Mouse (Mus musculus): ENCODE measurements at regions not wholly inside any gene's neighbourhood (a gene's known extent, or its start where the extent isn't known, plus 50 kb on each side); places are given as distances from the start of the nearest gene placed in this dataset.

DNA sequence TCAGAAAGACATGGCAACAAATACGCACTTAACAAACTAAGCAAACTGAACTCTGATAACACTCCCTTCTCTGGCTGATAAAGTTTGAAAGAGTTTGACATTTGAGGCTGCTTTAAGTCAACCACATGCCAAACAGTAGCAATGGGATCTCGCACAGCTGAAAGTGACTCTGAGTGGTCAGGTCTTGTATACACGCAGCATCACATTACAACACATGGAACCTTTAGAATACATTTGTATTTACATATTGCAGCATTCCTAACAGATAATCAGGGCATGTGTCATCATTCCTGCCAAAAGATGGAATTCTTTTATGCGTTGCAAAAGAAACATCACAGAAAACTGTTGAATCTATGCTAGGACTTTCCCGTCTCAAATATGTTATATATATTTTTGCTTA is 251.5 kb downstream of the Hdgfl1 start:
- no peak for ATAC-seq (ENCODE audit: insufficient read depth, low FRiP score, low read depth)

DNA sequence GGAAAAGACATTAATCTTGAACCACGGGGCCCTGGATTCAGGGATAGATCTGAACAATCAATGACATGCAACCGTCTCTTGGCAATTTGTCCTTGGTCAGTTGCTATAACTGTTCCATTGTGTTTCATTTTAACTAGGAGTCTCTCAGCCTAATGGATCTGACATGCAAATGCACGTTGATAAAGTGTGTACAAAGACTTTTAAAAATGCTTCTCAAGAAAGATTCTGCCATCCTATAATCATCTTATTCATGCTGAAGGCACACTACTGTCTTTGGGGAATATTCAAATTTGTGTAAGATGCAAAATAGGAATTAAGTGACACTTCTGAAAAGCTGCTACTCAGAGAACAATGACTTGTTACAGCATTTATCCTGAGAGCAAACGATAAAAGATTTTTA is 252.3 kb downstream of the Hdgfl1 start:
- 69% methylated on average over 4 of the region's 4 CpGs for WGBS
- no peaks in the 10 kb centered on the region for H3K36me3 ChIP-seq
- H3K4me3 ChIP-seq (replicated peaks): no peak overlapping the region
- H3K27me3 ChIP-seq (replicated peaks): no peaks in the 10 kb centered on the region
- H3K9ac ChIP-seq: no peak overlapping the region
- no peak overlapping the region for H3K27ac ChIP-seq
- ATAC-seq (ENCODE audit: insufficient read depth, low FRiP score, low read depth): no peak
- no peaks in the 10 kb centered on the region for H3K9me3 ChIP-seq
- H3K4me2 ChIP-seq: no peak overlapping the region
- no peaks in the 10 kb centered on the region for H3K4me1 ChIP-seq

More for the DNA sequence above, 251.5 kb downstream of the Hdgfl1 start:
- no peaks in the 10 kb centered on the region for H3K27me3 ChIP-seq (replicated peaks)
- no peaks in the 10 kb centered on the region for H3K9me3 ChIP-seq
- no peak overlapping the region for H3K9ac ChIP-seq
- no peak overlapping the region for H3K4me2 ChIP-seq
- no peaks in the 10 kb centered on the region for H3K4me1 ChIP-seq
- no peaks in the 10 kb centered on the region for H3K36me3 ChIP-seq
- WGBS: 47% methylated on average over 5 of the region's 5 CpGs
- H3K27ac ChIP-seq: no peak overlapping the region
- no peak overlapping the region for H3K4me3 ChIP-seq (replicated peaks)

DNA sequence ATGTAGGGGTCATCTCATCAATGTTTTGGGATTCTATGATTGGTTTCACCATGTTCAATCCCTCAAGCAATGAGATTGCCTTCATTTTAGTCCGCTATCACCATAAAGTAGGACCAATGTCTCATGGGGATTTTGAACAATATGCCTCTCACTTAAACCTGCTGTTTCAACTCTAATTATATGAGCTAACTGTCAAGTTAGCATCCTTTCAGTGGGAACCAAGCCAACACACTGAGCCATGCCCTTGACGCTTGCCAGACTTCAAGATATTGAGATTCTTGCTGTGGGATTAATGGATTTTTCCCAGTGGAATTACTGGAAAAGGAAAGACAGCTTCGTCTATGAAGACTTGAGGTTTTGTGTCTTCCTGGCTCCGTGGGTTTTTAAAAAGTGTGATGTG is 259.5 kb downstream of the Hdgfl1 start:
- Histone ChIP-seq H3K4me1 (no peaks in the 10 kb centered on the region), H3K4me2 (no peak overlapping the region), H3K9me3 (no peaks in the 10 kb centered on the region), H3K27me3 (replicated peaks) (no peaks in the 10 kb centered on the region), H3K4me3 (replicated peaks) (no peak overlapping the region), H3K27ac (no peak overlapping the region), H3K36me3 (no peaks in the 10 kb centered on the region), H3K9ac (no peak overlapping the region)
- ATAC-seq (ENCODE audit: insufficient read depth, low FRiP score, low read depth): no peak
- 63% methylated on average over 4 of the region's 4 CpGs for WGBS

DNA sequence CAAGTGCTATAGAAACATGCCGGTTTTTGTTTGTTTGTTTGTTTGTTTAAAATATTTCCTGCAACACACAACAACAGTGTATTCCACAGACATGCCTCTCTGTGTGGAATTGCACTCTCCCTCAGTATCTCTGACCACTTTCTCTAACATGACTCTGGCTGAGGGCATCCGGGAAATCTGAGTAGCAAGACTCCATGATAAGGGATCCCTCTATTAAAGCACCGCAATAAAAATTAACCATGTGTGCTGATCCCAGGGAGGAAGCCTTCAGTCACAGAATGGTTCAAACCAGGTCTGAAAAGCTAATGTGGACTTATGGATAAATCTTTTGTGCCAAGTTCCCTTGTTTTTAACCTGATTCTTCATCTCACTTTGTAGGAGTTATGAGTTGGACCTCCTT is 260.1 kb downstream of the Hdgfl1 start:
- WGBS: 80% methylated on average over 3 of the region's 3 CpGs
- H3K4me1 ChIP-seq: no peaks in the 10 kb centered on the region
- H3K9me3 ChIP-seq: no peaks in the 10 kb centered on the region
- no peak overlapping the region for H3K27ac ChIP-seq
- H3K4me2 ChIP-seq: no peak overlapping the region
- no peak overlapping the region for H3K9ac ChIP-seq
- no peaks in the 10 kb centered on the region for H3K27me3 ChIP-seq (replicated peaks)
- no peaks in the 10 kb centered on the region for H3K36me3 ChIP-seq
- no peak for ATAC-seq (ENCODE audit: insufficient read depth, low FRiP score, low read depth)
- no peak overlapping the region for H3K4me3 ChIP-seq (replicated peaks)

DNA sequence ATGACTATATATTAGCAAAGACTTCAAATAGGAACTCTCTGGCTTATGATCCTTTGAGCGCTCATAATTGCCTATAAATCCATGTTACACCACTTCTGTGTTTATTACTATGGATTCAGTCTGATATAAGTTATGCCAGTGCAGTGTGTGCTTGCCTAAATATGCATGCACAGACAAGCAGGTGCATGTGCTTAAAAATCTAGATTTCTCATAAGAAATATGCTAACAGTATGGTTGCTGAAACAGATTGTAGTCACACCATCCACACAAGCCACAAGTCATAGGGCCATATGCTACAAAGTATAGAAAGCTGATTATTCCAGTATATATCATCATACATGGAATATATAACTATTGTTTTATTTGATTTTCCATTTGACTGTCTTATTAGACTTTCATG is 266.2 kb downstream of the Hdgfl1 start:
- Histone ChIP-seq H3K9me3 (no peaks in the 10 kb centered on the region), H3K36me3 (no peaks in the 10 kb centered on the region), H3K27ac (no peak overlapping the region), H3K27me3 (replicated peaks) (no peaks in the 10 kb centered on the region), H3K4me1 (no peaks in the 10 kb centered on the region), H3K4me2 (no peak overlapping the region), H3K4me3 (replicated peaks) (no peak overlapping the region), H3K9ac (no peak overlapping the region)
- WGBS: 96% methylated on average over 1 of the region's 1 CpGs
- ATAC-seq (ENCODE audit: insufficient read depth, low FRiP score, low read depth): no peak

DNA sequence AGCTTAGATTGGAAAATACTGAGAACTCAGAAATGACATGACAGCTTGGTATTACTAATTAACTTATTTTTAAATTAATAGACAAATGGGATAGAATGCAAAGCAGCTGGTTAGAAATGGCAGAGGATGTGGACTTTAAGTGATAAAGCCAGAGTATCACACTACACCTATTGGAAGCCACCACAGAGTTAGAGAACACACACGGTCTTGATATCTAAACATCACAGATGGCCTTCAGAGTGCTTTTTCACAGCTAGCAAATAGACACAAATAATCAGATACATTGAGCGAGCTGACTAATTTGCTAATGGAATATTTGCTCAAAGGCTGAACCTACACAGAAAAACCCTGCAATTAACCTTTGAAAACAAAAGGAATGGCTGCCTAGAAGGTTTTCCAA is 272.9 kb downstream of the Hdgfl1 start:
- Histone ChIP-seq H3K36me3 (no peaks in the 10 kb centered on the region), H3K9me3 (no peaks in the 10 kb centered on the region), H3K4me1 (no peaks in the 10 kb centered on the region), H3K4me2 (no peak overlapping the region), H3K4me3 (replicated peaks) (no peak overlapping the region), H3K9ac (no peak overlapping the region), H3K27ac (no peak overlapping the region), H3K27me3 (replicated peaks) (no peaks in the 10 kb centered on the region)
- ATAC-seq (ENCODE audit: insufficient read depth, low FRiP score, low read depth): no peak
- WGBS: 61% methylated on average over 2 of the region's 2 CpGs

DNA sequence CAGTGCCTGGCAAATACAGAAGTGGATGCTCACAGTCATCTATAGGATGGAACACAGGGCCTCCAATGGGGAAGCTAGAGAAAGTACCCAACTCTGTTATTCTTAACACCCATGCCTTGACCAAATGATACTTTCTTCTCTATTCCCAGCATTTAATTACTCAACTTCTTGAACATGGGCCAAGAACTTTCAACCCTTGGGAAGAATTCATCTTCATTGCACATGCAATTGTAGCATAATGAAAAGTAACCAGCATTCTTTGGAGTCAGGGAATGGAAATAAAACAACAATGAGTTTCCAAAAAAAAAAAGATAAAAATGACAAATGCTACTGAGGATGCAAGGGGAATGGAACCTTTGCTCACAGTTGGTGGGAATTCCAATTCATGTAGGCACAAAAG is 274.1 kb downstream of the Hdgfl1 start:
- no peak overlapping the region for H3K27ac ChIP-seq
- H3K36me3 ChIP-seq: no peaks in the 10 kb centered on the region
- H3K4me2 ChIP-seq: no peak overlapping the region
- ATAC-seq (ENCODE audit: insufficient read depth, low FRiP score, low read depth): no peak
- H3K4me1 ChIP-seq: no peaks in the 10 kb centered on the region
- no peaks in the 10 kb centered on the region for H3K27me3 ChIP-seq (replicated peaks)
- H3K9me3 ChIP-seq: no peaks in the 10 kb centered on the region
- no peak overlapping the region for H3K4me3 ChIP-seq (replicated peaks)
- no peak overlapping the region for H3K9ac ChIP-seq

DNA sequence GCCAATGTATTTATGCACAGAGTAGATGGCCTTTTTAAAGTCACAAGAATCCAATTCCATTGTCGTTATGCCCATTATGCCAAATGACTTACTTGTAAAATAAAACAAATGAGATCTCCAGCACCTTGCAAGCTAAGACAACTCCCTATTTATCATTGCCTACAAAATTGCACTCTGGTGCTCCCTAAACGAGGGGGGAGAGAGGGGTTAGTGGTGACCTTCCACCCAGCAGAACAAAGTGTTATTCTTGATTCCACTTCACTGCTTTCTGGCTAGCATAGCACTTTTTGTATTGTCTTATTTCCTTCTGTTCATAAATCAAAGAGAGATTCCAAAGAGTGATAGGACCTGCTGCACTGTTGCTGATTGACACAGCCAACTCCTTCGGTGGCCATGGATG is 300.6 kb downstream of the Hdgfl1 start:
- H3K4me3 ChIP-seq (replicated peaks): no peak overlapping the region
- H3K4me1 ChIP-seq: no peaks in the 10 kb centered on the region
- no peaks in the 10 kb centered on the region for H3K9me3 ChIP-seq
- no peak for ATAC-seq (ENCODE audit: insufficient read depth, low FRiP score, low read depth)
- H3K9ac ChIP-seq: no peak overlapping the region
- H3K27me3 ChIP-seq (replicated peaks): no peaks in the 10 kb centered on the region
- no peak overlapping the region for H3K4me2 ChIP-seq
- no peak overlapping the region for H3K27ac ChIP-seq
- H3K36me3 ChIP-seq: no peaks in the 10 kb centered on the region
- WGBS: 39% methylated on average over 3 of the region's 3 CpGs

DNA sequence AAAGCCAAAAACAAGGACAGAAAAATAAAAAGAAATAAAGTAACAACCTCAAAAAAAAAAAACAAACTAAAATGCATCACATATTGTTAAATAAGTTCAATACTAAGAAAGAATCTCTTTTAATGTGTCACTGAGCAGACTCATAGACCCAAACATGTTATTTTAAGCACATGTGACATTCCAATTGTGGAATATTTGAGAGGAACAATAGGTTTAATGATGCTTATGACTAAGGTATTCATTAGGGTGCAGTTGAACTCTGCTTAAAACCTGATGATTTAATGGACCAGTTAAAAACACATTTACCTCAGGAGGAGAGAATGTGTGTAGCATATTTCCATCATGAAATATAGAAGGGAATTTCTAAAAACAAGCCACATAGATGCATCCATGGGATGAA is 302.4 kb downstream of the Hdgfl1 start:
- Histone ChIP-seq H3K9ac (no peak overlapping the region), H3K27ac (no peak overlapping the region), H3K4me3 (replicated peaks) (no peak overlapping the region), H3K27me3 (replicated peaks) (no peaks in the 10 kb centered on the region), H3K9me3 (no peaks in the 10 kb centered on the region), H3K4me2 (no peak overlapping the region), H3K4me1 (no peaks in the 10 kb centered on the region), H3K36me3 (no peaks in the 10 kb centered on the region)
- ATAC-seq (ENCODE audit: insufficient read depth, low FRiP score, low read depth): no peak

DNA sequence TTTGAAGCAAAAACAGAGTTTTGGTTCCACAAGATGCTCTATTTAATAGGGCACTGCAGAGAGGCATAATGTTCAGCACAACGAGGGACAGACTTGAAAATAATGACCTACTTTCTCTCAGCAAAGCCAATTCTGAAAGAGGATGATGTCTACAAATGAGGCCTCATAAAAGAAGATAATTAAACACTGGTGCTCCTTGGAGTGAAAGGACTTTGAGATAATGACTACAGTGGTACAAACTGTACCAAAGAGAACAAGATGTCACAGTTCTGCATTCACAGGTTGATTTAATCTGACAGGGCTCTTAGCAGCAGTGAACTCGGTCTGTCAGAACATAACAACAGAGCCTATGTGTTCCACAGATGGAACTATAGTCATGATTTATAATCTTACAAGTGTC is 305.4 kb downstream of the Hdgfl1 start:
- Histone ChIP-seq H3K27ac (no peak overlapping the region), H3K4me2 (no peak overlapping the region), H3K36me3 (no peaks in the 10 kb centered on the region), H3K9me3 (no peaks in the 10 kb centered on the region), H3K9ac (no peak overlapping the region), H3K4me1 (no peaks in the 10 kb centered on the region), H3K4me3 (replicated peaks) (no peak overlapping the region), H3K27me3 (replicated peaks) (no peaks in the 10 kb centered on the region)
- ATAC-seq (ENCODE audit: insufficient read depth, low FRiP score, low read depth): no peak
- 38% methylated on average over 2 of the region's 2 CpGs for WGBS

DNA sequence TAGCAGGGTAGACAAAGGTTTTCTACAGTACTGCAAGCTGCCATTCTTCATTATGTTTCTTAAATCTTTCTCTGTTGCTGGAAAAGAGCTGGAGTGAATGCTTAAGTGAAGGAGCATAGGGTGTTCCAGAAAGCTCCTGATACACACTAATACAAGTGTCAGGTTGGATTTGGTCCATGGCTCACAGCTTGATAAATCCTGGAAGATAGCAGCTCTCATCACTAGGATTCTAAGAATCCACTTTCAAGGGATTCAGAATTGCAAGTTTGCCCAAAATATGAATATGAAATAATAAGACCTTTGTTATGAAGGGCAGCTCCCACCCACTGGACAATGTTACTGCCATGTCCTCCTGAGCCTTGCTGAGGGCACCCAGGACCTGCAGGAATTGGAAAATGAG is 305.9 kb downstream of the Hdgfl1 start:
- H3K27me3 ChIP-seq (replicated peaks): no peaks in the 10 kb centered on the region
- no peak overlapping the region for H3K27ac ChIP-seq
- H3K4me1 ChIP-seq: no peaks in the 10 kb centered on the region
- no peak overlapping the region for H3K4me2 ChIP-seq
- H3K9me3 ChIP-seq: no peaks in the 10 kb centered on the region
- no peak for ATAC-seq (ENCODE audit: insufficient read depth, low FRiP score, low read depth)
- no peaks in the 10 kb centered on the region for H3K36me3 ChIP-seq
- no peak overlapping the region for H3K4me3 ChIP-seq (replicated peaks)
- H3K9ac ChIP-seq: no peak overlapping the region

DNA sequence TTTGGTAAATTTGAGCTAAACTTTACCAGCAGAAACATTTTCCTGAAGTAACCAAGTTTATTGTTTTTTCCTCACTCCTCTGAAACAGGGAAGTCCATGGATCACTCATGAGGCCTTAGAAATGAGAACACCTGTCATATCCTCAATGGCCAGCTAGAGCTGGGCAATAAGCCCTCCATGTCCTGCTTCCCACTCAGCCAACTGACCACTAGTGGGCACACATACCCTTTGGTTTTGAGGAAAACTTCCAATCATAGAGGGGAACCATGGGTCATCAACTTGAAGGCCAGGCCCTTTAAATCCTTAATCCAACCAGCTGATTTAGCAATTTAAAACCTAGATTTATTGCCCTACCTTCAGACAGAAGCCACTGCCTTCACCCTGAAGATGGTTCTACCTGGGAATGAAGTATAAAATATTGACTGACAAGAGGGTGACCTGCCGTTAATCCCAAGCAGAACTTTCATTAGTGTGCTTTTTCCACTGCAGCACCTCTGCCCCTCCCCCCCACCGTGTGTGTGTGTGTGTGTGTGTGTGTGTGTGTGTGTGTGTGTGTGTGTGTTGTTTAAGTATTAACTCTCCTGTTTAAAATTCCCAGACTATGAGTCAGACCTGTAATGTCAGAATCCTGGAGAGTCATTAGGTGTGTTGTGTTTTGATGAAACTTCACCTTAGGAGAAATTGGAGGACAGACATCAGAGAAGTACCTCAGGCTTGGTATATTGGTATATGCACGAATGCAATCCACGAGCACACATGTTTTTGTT is 312.3 kb downstream of the Hdgfl1 start:
- WGBS: 74% methylated on average over 4 of the region's 4 CpGs
- Histone ChIP-seq H3K9ac (no peak overlapping the region), H3K4me1 (no peaks in the 10 kb centered on the region), H3K9me3 (no peaks in the 10 kb centered on the region), H3K27me3 (replicated peaks) (no peaks in the 10 kb centered on the region), H3K27ac (no peak overlapping the region), H3K4me3 (replicated peaks) (no peak overlapping the region), H3K36me3 (no peaks in the 10 kb centered on the region), H3K4me2 (no peak overlapping the region)
- no peak for ATAC-seq (ENCODE audit: insufficient read depth, low FRiP score, low read depth)

DNA sequence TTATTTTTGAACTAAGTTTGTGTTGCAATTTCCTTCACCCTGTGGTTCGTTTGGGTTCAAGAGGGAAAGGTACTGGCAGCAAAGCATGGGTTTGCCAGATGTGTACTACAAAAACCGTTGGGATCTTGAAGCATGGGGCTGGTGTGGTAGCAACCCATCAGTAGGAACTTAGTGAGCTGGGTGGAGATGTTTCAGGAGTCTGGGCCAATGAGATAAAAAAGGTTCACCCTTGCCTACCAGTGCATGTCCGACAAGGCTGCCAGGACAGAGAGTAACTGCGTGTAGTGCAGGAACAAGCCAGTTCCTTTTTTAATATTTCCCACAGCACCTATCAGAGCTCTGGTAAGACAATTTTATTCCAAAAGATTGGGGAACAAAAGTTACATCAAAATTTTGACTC is 343.3 kb downstream of the Hdgfl1 start:
- Histone ChIP-seq H3K4me3 (replicated peaks) (no peak overlapping the region), H3K9ac (no peak overlapping the region), H3K36me3 (no peaks in the 10 kb centered on the region), H3K27ac (no peak overlapping the region), H3K4me2 (no peak overlapping the region), H3K4me1 (no peaks in the 10 kb centered on the region), H3K9me3 (no peaks in the 10 kb centered on the region), H3K27me3 (replicated peaks) (no peaks in the 10 kb centered on the region)
- WGBS: 84% methylated on average over 4 of the region's 4 CpGs
- ATAC-seq (ENCODE audit: insufficient read depth, low FRiP score, low read depth): no peak
